Mouse (Mus musculus) heart, embryonic 15.5 days (tissue): ENCODE measurements around the gene Armc3. TPM values are rescaled to one million over a fixed set of nuclear protein-coding genes. Genes with fewer than 3 reads are reported as not detected.
"Not testable (repeated sequence)": the region's sequence is repeated elsewhere in the genome, so short reads cannot be mapped to it uniquely, and the experiment has no call there.

ENCODE experiments used
- ATAC-seq: fragments of 200-750 bp; cut with Nextera tagmentation; replicated peaks from 2 replicates; pipeline ENCODE4 v1.8.0; 2017; ENCODE audit warnings: low read depth, moderate TSS enrichment; ENCODE audit not compliant: insufficient number of reproducible peaks, insufficient read depth, low FRiP score
- H3K27ac ChIP-seq: fragments of 300-500 bp; sonication (generic); 2 replicates; pipeline ENCODE4 v1.5.1; 2015; ENCODE audit warnings: mild to moderate bottlenecking, inconsistent platforms
- H3K27me3 ChIP-seq: fragments of 300-500 bp; sonication (generic); 2 replicates; pipeline ENCODE4 v1.6.1; 2015; ENCODE audit warnings: inconsistent platforms
- H3K36me3 ChIP-seq: fragments of 300-500 bp; sonication (generic); 2 replicates; pipeline ENCODE4 v1.6.1; 2015; ENCODE audit warnings: mild to moderate bottlenecking, inconsistent platforms
- H3K4me1 ChIP-seq: fragments of 300-500 bp; sonication (generic); replicated peaks from 2 replicates; pipeline ENCODE4 v1.6.1; 2015; ENCODE audit warnings: inconsistent platforms
- H3K4me2 ChIP-seq: fragments of 300-500 bp; sonication (generic); 2 replicates; pipeline ENCODE4 v1.6.1; 2015; ENCODE audit warnings: inconsistent platforms, mild to moderate bottlenecking, moderate library complexity
- H3K4me3 ChIP-seq: fragments of 300-500 bp; sonication (generic); 2 replicates; pipeline ENCODE4 v1.5.1; 2015; ENCODE audit warnings: mild to moderate bottlenecking, inconsistent platforms
- H3K9ac ChIP-seq: fragments of 300-500 bp; sonication (generic); 2 replicates; pipeline ENCODE4 v1.6.1; 2015; ENCODE audit warnings: mild to moderate bottlenecking, inconsistent platforms
- H3K9me3 ChIP-seq: fragments of 300-500 bp; sonication (generic); replicated peaks from 2 replicates; pipeline ENCODE4 v1.6.1; 2016; ENCODE audit warnings: inconsistent platforms
- WGBS: fragments of 180-500 bp; shearing (Covaris S2); methylation state at CpG from one replicate; pipeline ENCODE4 v1.1.7; 2015; ENCODE audit warnings: mixed read lengths; 5-methylcytosine and 5-hydroxymethylcytosine counted together
- polyA plus RNA-seq: library from polyadenylated mRNA; unstranded; fragments of >200 nt; fragmentation: Nextera tagmentation; extraction: Ambion mirVana; gene quantifications from 2 replicates; pipeline ENCODE4 v1.2.1, GENCODE M21; 2015

Gene Armc3
- polyA plus RNA-seq, 1 experiment from 2014 or later, result 0.13 TPM

- peak overlapping the region; percentile 63 for H3K9ac ChIP-seq
- peak overlapping the region; percentile 88 for H3K4me2 ChIP-seq
- 6% methylated on average over 25 of the region's 25 CpGs for WGBS
- no peaks in the 10 kb centered on the region for H3K27me3 ChIP-seq
- H3K4me3 ChIP-seq, result peak overlapping the region; percentile 53
- peak overlapping the region; percentile 60 for H3K27ac ChIP-seq
- no peaks in the 10 kb centered on the region for H3K9me3 ChIP-seq
- H3K4me1 ChIP-seq, result 0 out of 2 replicates have a peak, but pooled peaks cover 2% of the 10 kb centered on the region
- ATAC-seq, result peak; percentile 58
- no peaks in the 10 kb centered on the region for H3K36me3 ChIP-seq
Measured at GRCm38 (mm10) chr2:19275602-19276539, 76.8 kb downstream of the Armc3 start.

GRCm38 (mm10) chr2:19280331-19280730, 81.2 kb downstream of the Armc3 start:
- H3K4me3 ChIP-seq, result no peak overlapping the region
- H3K9ac ChIP-seq, result no peak overlapping the region
- ATAC-seq, result no peak
- WGBS, result 78% methylated on average over 11 of the region's 11 CpGs
- 0 out of 2 replicates have a peak, but pooled peaks cover 2% of the 10 kb centered on the region for H3K4me1 ChIP-seq
- H3K27ac ChIP-seq, result no peak overlapping the region
- H3K27me3 ChIP-seq, result no peaks in the 10 kb centered on the region
- no peak overlapping the region for H3K4me2 ChIP-seq
- H3K36me3 ChIP-seq, result no peaks in the 10 kb centered on the region
- H3K9me3 ChIP-seq, result no peaks in the 10 kb centered on the region

GRCm38 (mm10) chr2:19292366-19292765, 93.3 kb downstream of the Armc3 start:
- Histone ChIP-seq H3K9ac (no peak overlapping the region), H3K36me3 (no peaks in the 10 kb centered on the region), H3K4me2 (no peak overlapping the region), H3K4me3 (no peak overlapping the region), H3K27me3 (no peaks in the 10 kb centered on the region), H3K4me1 (no peaks in the 10 kb centered on the region), H3K27ac (no peak overlapping the region), H3K9me3 (no peaks in the 10 kb centered on the region)
- WGBS, result 46% methylated on average over 3 of the region's 3 CpGs
- ATAC-seq, result no peak

GRCm38 (mm10) chr2:19300345-19301089, 101.4 kb downstream of the Armc3 start:
- no peaks in the 10 kb centered on the region for H3K36me3 ChIP-seq
- no peak for ATAC-seq
- no peaks in the 10 kb centered on the region for H3K27me3 ChIP-seq
- no peak overlapping the region for H3K27ac ChIP-seq
- H3K9me3 ChIP-seq, result no peaks in the 10 kb centered on the region
- 73% methylated on average over 9 of the region's 9 CpGs for WGBS
- H3K4me1 ChIP-seq, result no peaks in the 10 kb centered on the region
- H3K9ac ChIP-seq, result no peak overlapping the region
- no peak overlapping the region for H3K4me3 ChIP-seq
- H3K4me2 ChIP-seq, result no peak overlapping the region

GRCm38 (mm10) chr2:19301251-19301650, 102.1 kb downstream of the Armc3 start:
- Histone ChIP-seq H3K9ac (no peak overlapping the region), H3K9me3 (no peaks in the 10 kb centered on the region), H3K27ac (no peak overlapping the region), H3K4me2 (peak overlapping the region; percentile 10; the same call in 1 of the 2 replicates), H3K4me1 (no peaks in the 10 kb centered on the region), H3K27me3 (no peaks in the 10 kb centered on the region), H3K4me3 (no peak overlapping the region), H3K36me3 (no peaks in the 10 kb centered on the region)
- ATAC-seq, result no peak
- WGBS, result 13% methylated on average over 6 of the region's 6 CpGs

- not testable (repeated sequence) for H3K36me3 ChIP-seq, H3K27ac ChIP-seq, ATAC-seq, H3K9me3 ChIP-seq, H3K4me2 ChIP-seq, H3K9ac ChIP-seq, H3K27me3 ChIP-seq, H3K4me1 ChIP-seq, H3K4me3 ChIP-seq
- WGBS, result 72% methylated on average over 3 of the region's 3 CpGs
Measured at GRCm38 (mm10) chr2:19303087-19303486, 104.0 kb downstream of the Armc3 start.

- Histone ChIP-seq H3K4me3 (no peak overlapping the region), H3K27me3 (no peaks in the 10 kb centered on the region), H3K36me3 (no peaks in the 10 kb centered on the region), H3K4me2 (no peak overlapping the region), H3K4me1 (no peaks in the 10 kb centered on the region), H3K27ac (no peak overlapping the region), H3K9ac (no peak overlapping the region), H3K9me3 (no peaks in the 10 kb centered on the region)
- WGBS, result 80% methylated on average over 3 of the region's 3 CpGs
- no peak for ATAC-seq
Measured at GRCm38 (mm10) chr2:19310498-19310897, 111.4 kb downstream of the Armc3 start.

- WGBS, result 43% methylated on average over 11 of the region's 11 CpGs
- no peak for ATAC-seq
- Histone ChIP-seq H3K4me2 (no peak overlapping the region), H3K4me3 (no peak overlapping the region), H3K36me3 (no peaks in the 10 kb centered on the region), H3K4me1 (no peaks in the 10 kb centered on the region), H3K9ac (no peak overlapping the region), H3K27me3 (no peaks in the 10 kb centered on the region), H3K9me3 (no peaks in the 10 kb centered on the region), H3K27ac (no peak overlapping the region)
Measured at GRCm38 (mm10) chr2:19316056-19316455, 117.0 kb downstream of the Armc3 start.

GRCm38 (mm10) chr2:19316691-19317090, 117.6 kb downstream of the Armc3 start:
- no peak for ATAC-seq
- H3K9me3 ChIP-seq, result no peaks in the 10 kb centered on the region
- no peaks in the 10 kb centered on the region for H3K4me1 ChIP-seq
- H3K4me2 ChIP-seq, result no peak overlapping the region
- H3K9ac ChIP-seq, result no peak overlapping the region
- WGBS, result 76% methylated on average over 4 of the region's 4 CpGs
- no peaks in the 10 kb centered on the region for H3K36me3 ChIP-seq
- H3K4me3 ChIP-seq, result no peak overlapping the region
- no peaks in the 10 kb centered on the region for H3K27me3 ChIP-seq
- H3K27ac ChIP-seq, result no peak overlapping the region

GRCm38 (mm10) chr2:19317151-19317812, 118.2 kb downstream of the Armc3 start:
- 49% methylated on average over 2 of the region's 2 CpGs for WGBS
- H3K27ac ChIP-seq, H3K4me1 ChIP-seq, H3K4me2 ChIP-seq, ATAC-seq, H3K36me3 ChIP-seq, H3K9ac ChIP-seq, H3K27me3 ChIP-seq, H3K4me3 ChIP-seq, H3K9me3 ChIP-seq: not testable (repeated sequence)

GRCm38 (mm10) chr2:19318499-19318898, 119.4 kb downstream of the Armc3 start:
- no peak for ATAC-seq
- no peak overlapping the region for H3K4me3 ChIP-seq
- WGBS, result 73% methylated on average over 4 of the region's 4 CpGs

More at GRCm38 (mm10) chr2:19318499-19318898, 119.4 kb downstream of the Armc3 start:
- Histone ChIP-seq H3K27me3 (no peaks in the 10 kb centered on the region), H3K9ac (no peak overlapping the region), H3K9me3 (no peaks in the 10 kb centered on the region), H3K4me2 (no peak overlapping the region), H3K27ac (no peak overlapping the region), H3K4me1 (no peaks in the 10 kb centered on the region), H3K36me3 (no peaks in the 10 kb centered on the region)
